Mouse (Mus musculus): ENCODE measurements at regions not wholly inside any gene's neighbourhood (a gene's known extent, or its start where the extent isn't known, plus 50 kb on each side); places are given as distances from the start of the nearest gene placed in this dataset.

GRCm38 (mm10) chr2:149467801-149468200 is 62.9 kb downstream of the Cst10 start:
- peak in 1 of 2 experiments; percentile 34 for DNase-seq (ENCODE audit: extremely low spot score in 1 of 2, low spot score in 2 of 2)
- intact Hi-C loops (cut with DNase I) = no loop called here

- DNase-seq (ENCODE audit: extremely low spot score in 1 of 2, low spot score in 2 of 2) = no peak
- intact Hi-C loops (cut with DNase I) = no loop called here
Measured at GRCm38 (mm10) chr2:149472411-149472810, 67.6 kb downstream of the Cst10 start.

GRCm38 (mm10) chr2:149493280-149493988 is 88.6 kb downstream of the Cst10 start:
- intact Hi-C loops (cut with DNase I) = no loop called here
- DNase-seq (ENCODE audit: extremely low spot score in 1 of 2, low spot score in 2 of 2) = no peak

- intact Hi-C loops (cut with DNase I) = no loop called here
- no peak for DNase-seq (ENCODE audit: extremely low spot score in 1 of 2, low spot score in 2 of 2)
Measured at GRCm38 (mm10) chr2:149512870-149513269, 108.0 kb downstream of the Cst10 start.

GRCm38 (mm10) chr2:149524424-149524823 is 119.6 kb downstream of the Cst10 start:
- intact Hi-C loops (cut with DNase I) = no loop called here
- DNase-seq (ENCODE audit: extremely low spot score in 1 of 2, low spot score in 2 of 2) = no peak

- DNase-seq (ENCODE audit: extremely low spot score in 1 of 2, low spot score in 2 of 2) = no peak
- intact Hi-C loops (cut with DNase I) = no loop called here
Measured at GRCm38 (mm10) chr2:149542837-149543236, 138.0 kb downstream of the Cst10 start.

GRCm38 (mm10) chr2:149545708-149546107 is 140.9 kb downstream of the Cst10 start:
- DNase-seq (ENCODE audit: extremely low spot score in 1 of 2, low spot score in 2 of 2) = peak in 1 of 2 experiments; percentile 13
- intact Hi-C loops (cut with DNase I) = no loop called here

GRCm38 (mm10) chr2:149546639-149547200 is 141.9 kb downstream of the Cst10 start:
- intact Hi-C loops (cut with DNase I) = no loop called here
- no peak for DNase-seq (ENCODE audit: extremely low spot score in 1 of 2, low spot score in 2 of 2)

- DNase-seq (ENCODE audit: extremely low spot score in 1 of 2, low spot score in 2 of 2) = no peak
- intact Hi-C loops (cut with DNase I) = no loop called here
Measured at GRCm38 (mm10) chr2:149555209-149555608, 150.4 kb downstream of the Cst10 start.

GRCm38 (mm10) chr2:149573773-149574172 is 168.9 kb downstream of the Cst10 start:
- no peak for DNase-seq (ENCODE audit: extremely low spot score in 1 of 2, low spot score in 2 of 2)
- intact Hi-C loops (cut with DNase I) = no loop called here

- intact Hi-C loops (cut with DNase I) = no loop called here
- DNase-seq (ENCODE audit: extremely low spot score in 1 of 2, low spot score in 2 of 2) = no peak
Measured at GRCm38 (mm10) chr2:149602581-149602980, 197.7 kb downstream of the Cst10 start.

- intact Hi-C loops (cut with DNase I) = no loop called here
- DNase-seq (ENCODE audit: extremely low spot score in 1 of 2, low spot score in 2 of 2) = no peak
Measured at GRCm38 (mm10) chr2:149613381-149613780, 208.5 kb downstream of the Cst10 start.

- no peak for DNase-seq (ENCODE audit: extremely low spot score in 1 of 2, low spot score in 2 of 2)
Measured at GRCm38 (mm10) chr2:149614078-149614939, 209.5 kb downstream of the Cst10 start.

GRCm38 (mm10) chr2:149625626-149626025 is 203.4 kb upstream of the Syndig1 start:
- intact Hi-C loops (cut with DNase I) = no loop called here
- DNase-seq (ENCODE audit: extremely low spot score in 1 of 2, low spot score in 2 of 2) = peak in 1 of 2 experiments; percentile 41

More at GRCm38 (mm10) chr2:149614078-149614939, 209.5 kb downstream of the Cst10 start:
- intact Hi-C loops (cut with DNase I) = no loop called here

GRCm38 (mm10) chr2:149641207-149641606 is 187.8 kb upstream of the Syndig1 start:
- intact Hi-C loops (cut with DNase I) = no loop called here
- peak in 1 of 2 experiments; percentile 18 for DNase-seq (ENCODE audit: extremely low spot score in 1 of 2, low spot score in 2 of 2)

- intact Hi-C loops (cut with DNase I) = no loop called here
- DNase-seq (ENCODE audit: extremely low spot score in 1 of 2, low spot score in 2 of 2) = no peak
Measured at GRCm38 (mm10) chr2:149651829-149652228, 177.2 kb upstream of the Syndig1 start.

- DNase-seq (ENCODE audit: extremely low spot score in 1 of 2, low spot score in 2 of 2) = no peak
- intact Hi-C loops (cut with DNase I) = no loop called here
Measured at GRCm38 (mm10) chr2:149661086-149661485, 167.9 kb upstream of the Syndig1 start.

GRCm38 (mm10) chr2:149664377-149664776 is 164.6 kb upstream of the Syndig1 start:
- DNase-seq (ENCODE audit: extremely low spot score in 1 of 2, low spot score in 2 of 2) = no peak
- intact Hi-C loops (cut with DNase I) = no loop called here

- intact Hi-C loops (cut with DNase I) = no loop called here
- DNase-seq (ENCODE audit: extremely low spot score in 1 of 2, low spot score in 2 of 2) = peak; percentile 15 to 54
Measured at GRCm38 (mm10) chr2:149666412-149666811, 162.6 kb upstream of the Syndig1 start.

- no peak for DNase-seq (ENCODE audit: extremely low spot score in 1 of 2, low spot score in 2 of 2)
- intact Hi-C loops (cut with DNase I) = no loop called here
Measured at GRCm38 (mm10) chr2:149671870-149672269, 157.1 kb upstream of the Syndig1 start.
